Mouse (Mus musculus) gastrocnemius, adult 2 months (tissue): Measurements from ENCODE around the gene Emc9. TPM values are rescaled to one million over a fixed set of nuclear protein-coding genes. Genes with fewer than 3 reads are reported as not detected.
A peak's percentile ranks its signal among the peaks of the same experiment; 100 is the strongest.

ENCODE experiments used
- DNase-seq: peaks from one replicate; pipeline ENCODE4 v3.0.0; 2022
- H3K27ac ChIP-seq: fragments of 200-600 bp; 2 replicates; pipeline ENCODE4 v1.8.1; 2022; ENCODE audit warnings: mild to moderate bottlenecking
- H3K4me3 ChIP-seq: fragments of 200-600 bp; 2 replicates; pipeline ENCODE4 v1.8.1; 2022; ENCODE audit warnings: mild to moderate bottlenecking, moderate library complexity
- CTCF ChIP-seq: fragments of 200-600 bp; IDR thresholded peaks from 2 replicates; pipeline ENCODE4 v1.8.1; 2022; ENCODE audit warnings: antibody characterized with exemption, mild to moderate bottlenecking, moderate library complexity
- intact Hi-C: fragments of 180-260 bp; cut with DNase I; formaldehyde crosslinking; loops from one replicate; pipeline ENCODE4 v1.15.1; 2025
- long read RNA-seq, 2 experiments: library from polyadenylated mRNA; stranded (forward); transcript quantifications; one replicate each; pipeline ENCODE4 v2.0.0; 2021
- total RNA-seq, 2 experiments: library from RNA; stranded (reverse); gene quantifications; 2 replicates each; pipeline ENCODE4 v1.2.3; 2021

Emc9 gene
- total RNA-seq: 10 to 100 TPM; 30.3 to 45.2 TPM
- long read RNA-seq, experiment 1, transcript Emc9-201 (5 exons, 855 nt): major isoform, 40 of 44 reads
- long read RNA-seq, experiment 1, partial matches to known transcripts: 0 of 44 reads
- long read RNA-seq, experiment 1, other reads (novel, unspliced or antisense): 3 of 44 reads
- long read RNA-seq, experiment 2, transcript Emc9-201 (5 exons, 855 nt): major isoform, 27 of 33 reads
- long read RNA-seq, experiment 2, partial matches to known transcripts: 1 of 33 reads
- long read RNA-seq, experiment 2, other reads (novel, unspliced or antisense): 5 of 33 reads

DNA sequence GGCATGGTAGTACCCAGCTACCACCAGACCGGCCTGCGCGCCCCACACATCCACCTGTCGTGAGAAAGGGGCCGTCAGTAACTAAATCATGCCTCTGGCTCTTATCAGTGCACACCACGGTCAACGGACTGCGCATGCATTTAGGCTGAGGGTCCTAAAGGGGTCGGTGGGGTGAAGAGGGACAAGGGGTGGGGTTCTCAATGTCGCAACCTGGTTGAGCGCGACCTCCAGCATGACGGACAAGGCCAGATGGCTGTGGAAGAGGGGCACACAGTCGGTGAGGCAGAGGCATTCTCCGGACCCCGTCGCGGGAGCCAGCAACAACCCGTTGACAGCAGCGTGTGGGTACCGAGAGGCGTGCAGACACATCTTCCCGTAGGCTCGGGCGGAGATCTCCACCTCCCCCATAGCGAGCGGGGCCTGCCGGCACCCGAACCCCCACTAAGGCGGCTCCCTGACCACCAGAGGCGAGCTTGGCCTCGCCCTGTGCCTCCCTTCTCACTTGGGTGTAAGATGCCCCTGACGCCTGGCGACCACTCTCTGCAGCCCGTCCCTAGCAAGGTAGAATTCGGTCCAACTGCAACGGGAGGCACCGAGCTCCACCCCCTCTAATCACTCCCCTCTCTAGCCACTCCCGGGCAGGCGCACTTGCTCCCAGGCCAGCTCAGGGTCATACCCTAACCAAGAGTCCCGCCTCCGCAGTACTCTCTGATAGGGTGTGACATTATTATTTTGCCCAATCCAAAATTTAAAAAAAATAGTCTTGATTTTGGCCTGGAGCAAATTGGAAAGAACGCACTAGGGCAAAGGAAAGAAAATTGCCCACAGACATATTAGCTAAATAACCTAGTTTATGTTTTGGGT, at the start of gene Emc9:
Emc9 (minus strand) TSS at position 601 of the 864 bp plus-strand sequence.
- intact Hi-C loops: no loop called here
- no peak for TF ChIP-seq CTCF
- Histone ChIP-seq H3K27ac (peak within 1 kb of the TSS; percentile 90), H3K4me3 (peak within 1 kb of the TSS; percentile 92)
- peak; percentile 92 for DNase-seq

DNA sequence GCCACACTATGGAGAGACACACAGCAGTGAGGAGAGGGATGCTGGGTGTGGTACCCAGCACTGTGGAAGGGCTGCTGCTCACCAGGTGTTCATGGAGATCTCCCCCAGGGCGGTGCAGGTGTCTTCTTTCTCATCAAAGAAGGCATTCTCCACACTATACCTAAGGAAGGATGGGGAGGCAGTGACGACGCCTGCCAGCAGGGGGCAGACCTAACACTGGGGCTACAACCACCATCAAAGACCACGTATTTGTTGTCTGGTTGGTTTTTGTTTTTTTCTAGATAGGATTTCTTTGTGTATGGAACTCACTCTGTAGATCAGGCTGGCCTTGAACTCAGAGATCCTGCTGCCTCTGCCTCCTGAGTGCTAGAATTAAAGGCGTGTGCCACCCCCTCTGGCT, 44.2 kb upstream of the Emc9 start:
- intact Hi-C loops: loop anchor here (2.0 kb wide), 1 partner anchor 113 kb away; no protein-coding TSS in a partner anchor
- peak; percentile 70 for DNase-seq
- no peak overlapping the region for H3K4me3 ChIP-seq
- no peak overlapping the region for H3K27ac ChIP-seq
- TF ChIP-seq CTCF: peak; percentile 90

GRCm38 (mm10) chr14:55628077-55628827, 43.1 kb upstream of the Emc9 start:
- intact Hi-C loops: loop anchor here (2.0 kb wide), 1 partner anchor 115 kb away; no protein-coding TSS in a partner anchor
- H3K4me3 ChIP-seq: no peak overlapping the region
- no peak for TF ChIP-seq CTCF
- H3K27ac ChIP-seq: no peak overlapping the region
- DNase-seq: no peak

DNA sequence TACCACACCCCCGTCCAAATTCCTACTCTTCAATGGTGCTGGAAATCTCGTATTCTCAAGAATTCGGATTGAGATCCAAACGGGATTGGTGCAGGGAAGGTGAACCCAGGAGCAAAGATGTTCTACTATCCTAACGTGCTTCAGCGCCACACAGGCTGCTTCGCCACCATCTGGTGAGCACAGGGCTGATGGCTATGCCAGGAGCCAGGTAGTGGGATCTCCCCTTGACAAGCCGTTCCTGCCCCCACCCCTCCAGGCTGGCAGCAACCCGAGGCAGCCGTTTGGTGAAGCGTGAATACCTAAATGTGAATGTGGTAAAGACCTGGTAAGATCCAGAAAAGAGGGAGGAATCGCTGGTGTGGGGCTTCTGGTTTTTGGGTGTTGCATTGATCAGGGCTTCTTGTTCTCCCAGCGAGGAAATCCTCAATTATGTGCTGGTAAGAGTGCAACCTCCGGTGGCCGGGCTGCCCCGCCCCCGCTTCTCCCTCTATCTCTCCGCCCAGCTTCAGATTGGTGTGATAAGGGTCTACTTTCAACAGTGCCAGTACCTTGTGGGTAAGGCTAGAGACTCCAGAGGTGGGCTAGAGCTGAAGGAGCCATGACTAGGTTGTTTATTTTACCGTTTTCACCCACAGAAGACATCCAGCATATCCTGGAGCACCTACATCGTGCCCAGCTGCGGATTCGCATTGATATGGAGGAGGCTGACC, 33.5 kb upstream of the Emc9 start:
- DNase-seq: no peak
- intact Hi-C loops: no loop called here
- TF ChIP-seq CTCF: no peak
- H3K27ac ChIP-seq: no peak overlapping the region
- no peak overlapping the region for H3K4me3 ChIP-seq

GRCm38 (mm10) chr14:55617822-55618221, 32.7 kb upstream of the Emc9 start, which contains the start of gene Rec8:
TSS of gene Rec8 (plus strand) at chr14:55618037.
- Histone ChIP-seq H3K4me3 (no peak within 1 kb of the TSS), H3K27ac (no peak within 1 kb of the TSS)
- TF ChIP-seq CTCF: no peak
- intact Hi-C loops: no loop called here
- DNase-seq: no peak

DNA sequence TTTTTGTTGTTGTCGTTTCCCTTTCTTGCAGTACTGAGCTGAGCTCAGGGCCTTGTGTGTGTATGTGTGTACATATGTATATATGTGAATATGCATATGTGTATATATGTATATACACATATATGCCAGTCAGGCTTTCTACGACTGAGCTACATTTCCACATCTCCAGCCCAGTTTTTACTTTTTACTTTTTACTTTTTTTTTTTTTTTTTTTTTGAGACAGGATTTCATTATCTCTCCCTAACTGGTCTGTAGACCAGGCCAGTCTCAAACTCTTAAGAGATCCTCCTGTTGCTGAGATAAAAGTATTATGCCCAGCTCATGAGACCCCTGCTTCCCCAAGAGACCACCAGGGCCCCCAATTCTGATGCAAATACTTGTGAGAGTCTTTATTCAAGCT, 31.7 kb upstream of the Emc9 start:
- Histone ChIP-seq H3K4me3 (no peak overlapping the region), H3K27ac (no peak overlapping the region)
- no peak for DNase-seq
- intact Hi-C loops: no loop called here
- TF ChIP-seq CTCF: no peak

DNA sequence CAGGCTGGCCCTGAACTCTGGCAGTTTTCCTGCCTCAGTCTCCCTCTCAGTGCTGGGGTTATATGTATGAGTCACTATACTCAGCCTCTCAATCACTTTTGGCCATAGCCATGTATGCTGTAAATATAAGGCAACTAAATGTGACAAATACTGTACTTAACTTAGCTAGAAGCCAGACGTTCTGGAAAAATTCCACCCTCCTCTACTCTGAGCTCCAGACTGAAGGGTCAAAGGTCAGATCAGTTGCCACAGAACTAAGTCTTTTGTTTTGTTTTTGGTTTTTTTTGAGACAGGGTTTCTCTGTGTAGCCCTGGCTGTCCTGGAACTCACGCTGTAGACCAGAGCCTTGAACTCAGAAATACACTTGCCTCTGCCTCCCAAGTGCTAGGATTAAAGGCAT, 30.8 kb upstream of the Emc9 start:
- no peak overlapping the region for H3K4me3 ChIP-seq
- DNase-seq: no peak
- TF ChIP-seq CTCF: no peak
- intact Hi-C loops: no loop called here
- no peak overlapping the region for H3K27ac ChIP-seq

GRCm38 (mm10) chr14:55614565-55615178, 29.6 kb upstream of the Emc9 start:
- H3K4me3 ChIP-seq: no peak overlapping the region
- intact Hi-C loops: no loop called here
- no peak overlapping the region for H3K27ac ChIP-seq
- no peak for DNase-seq
- no peak for TF ChIP-seq CTCF

DNA sequence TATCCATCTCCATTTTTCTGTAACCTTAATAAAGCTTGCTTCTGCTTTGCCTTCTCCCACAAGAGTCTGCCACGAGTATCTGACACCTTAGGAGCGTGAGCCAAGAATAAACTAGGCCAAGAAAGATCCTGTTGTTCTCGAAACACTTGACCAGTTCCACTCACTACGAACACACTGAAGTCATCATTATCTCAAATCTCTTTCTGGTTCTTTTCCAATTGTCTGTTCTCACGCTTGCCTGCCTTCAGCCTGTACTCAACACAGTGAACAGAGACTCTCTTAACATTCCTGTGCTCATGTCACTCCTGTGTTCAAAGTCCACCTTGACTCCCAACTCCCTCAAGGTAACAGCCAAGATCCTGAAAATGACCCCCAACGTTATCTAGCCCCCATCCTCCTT, 28.2 kb upstream of the Emc9 start:
- H3K4me3 ChIP-seq: no peak overlapping the region
- no peak overlapping the region for H3K27ac ChIP-seq
- no peak for DNase-seq
- no peak for TF ChIP-seq CTCF
- intact Hi-C loops: no loop called here

- H3K27ac ChIP-seq: no peak overlapping the region
- TF ChIP-seq CTCF: no peak
- DNase-seq: no peak
- intact Hi-C loops: no loop called here
- no peak overlapping the region for H3K4me3 ChIP-seq
Measured at GRCm38 (mm10) chr14:55608339-55608738, 23.2 kb upstream of the Emc9 start.

GRCm38 (mm10) chr14:55605743-55606459, 20.8 kb upstream of the Emc9 start:
- Histone ChIP-seq H3K27ac (no peak overlapping the region), H3K4me3 (no peak overlapping the region)
- no peak for TF ChIP-seq CTCF
- intact Hi-C loops: no loop called here
- DNase-seq: no peak
